ENCODE assay signal across 13 mouse cellular contexts in the genomic region with DNA sequence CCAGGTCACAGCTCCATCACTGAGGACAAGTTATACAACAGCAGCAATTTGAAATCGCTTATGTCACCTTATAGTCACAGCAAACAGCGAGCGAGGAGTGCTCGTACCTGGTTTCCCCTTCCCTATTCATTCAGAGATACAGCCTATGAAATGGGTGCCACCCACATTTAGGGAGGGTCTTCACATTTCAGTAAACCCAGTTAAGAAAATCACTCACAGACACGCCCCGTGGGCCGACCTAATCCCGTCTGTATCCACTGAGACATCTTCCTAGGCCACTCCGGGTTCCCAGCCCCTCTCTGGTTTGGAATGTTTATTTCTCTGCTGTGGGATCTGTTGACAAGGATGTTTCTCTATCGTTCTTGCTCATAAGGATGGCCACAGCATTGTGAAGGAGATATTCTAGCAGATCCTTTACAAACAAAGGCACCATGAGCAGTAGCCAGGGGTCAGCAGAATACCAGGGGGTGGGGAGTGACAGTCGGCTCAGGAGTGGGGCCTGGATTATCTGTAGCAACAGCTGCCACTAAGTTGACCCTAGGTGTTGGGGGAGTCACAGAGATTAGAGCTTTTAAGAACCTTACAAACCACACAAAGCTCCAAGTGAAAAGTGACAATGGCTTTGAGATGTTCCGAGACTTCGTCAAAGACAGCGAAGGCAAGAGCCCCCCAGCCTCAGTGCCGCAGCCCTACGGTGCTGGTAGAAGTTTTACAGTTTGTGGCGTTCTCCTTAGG. TPM values are rescaled to one million over a fixed set of nuclear protein-coding genes. Genes with fewer than 3 reads are reported as not detected.
DNase-seq lines count a peak whose midpoint lies in the region; ATAC-seq lines count a peak whose summit lies in the region.
"Had no signal": no experiment of that assay in that cellular context is flagged by ENCODE, and none has a peak within 500 bp of the region (broad histone marks: within the 10 kb centered on the region; RNA-seq: fewer than 3 reads in every experiment).

No protein-coding gene starts in this region.

- no peaks in the 10 kb centered on the region for H3K36me3 ChIP-seq in kidney, embryonic 16.5 days (ENCODE audit: insufficient read depth, low read length)
- no peaks in the 10 kb centered on the region for H3K36me3 ChIP-seq in kidney, embryonic 14.5 days (ENCODE audit: control insufficient read depth, insufficient read depth, low read length)
- peaks cover 3% of the 10 kb centered on the region for H3K36me3 ChIP-seq in embryonic facial prominence, embryonic 10.5 days (replicated peaks)
- no peaks in the 10 kb centered on the region for H3K36me3 ChIP-seq in hindbrain, embryonic 11.5 days (ENCODE audit: control insufficient read depth, insufficient read depth, low read length)
- H3K36me3 ChIP-seq in midbrain, embryonic 16.5 days (ENCODE audit: control insufficient read depth, insufficient read depth, low read length), result no peaks in the 10 kb centered on the region

- H3K9ac ChIP-seq in kidney, embryonic 16.5 days (replicated peaks; ENCODE audit: low read length), result no peak overlapping the region
- H3K9ac ChIP-seq in kidney, embryonic 14.5 days (ENCODE audit: low read depth, low read length), result no peak overlapping the region
- H3K9ac ChIP-seq in hindbrain, embryonic 11.5 days (ENCODE audit: low read depth, low read length), result no peak overlapping the region
- peak overlapping the region; percentile 77 for H3K9ac ChIP-seq in midbrain, embryonic 16.5 days (ENCODE audit: low read depth, low read length)

- peaks cover 6% of the 10 kb centered on the region for H3K4me1 ChIP-seq in kidney, embryonic 16.5 days (ENCODE audit: insufficient read depth, low read length)
- H3K4me1 ChIP-seq in kidney, embryonic 14.5 days (ENCODE audit: control insufficient read depth, insufficient read depth, low read length), result no peaks in the 10 kb centered on the region
- H3K4me1 ChIP-seq in embryonic facial prominence, embryonic 10.5 days, result peaks cover 40% of the 10 kb centered on the region
- peaks cover 3% of the 10 kb centered on the region; the same call in 1 of the 2 replicates for H3K4me1 ChIP-seq in hindbrain, embryonic 11.5 days (replicated peaks; ENCODE audit: control insufficient read depth, insufficient read depth, low read length)
- H3K4me1 ChIP-seq in midbrain, embryonic 16.5 days (ENCODE audit: control insufficient read depth, insufficient read depth, low read length), result peaks cover 14% of the 10 kb centered on the region

- H3K4me3 ChIP-seq in kidney, embryonic 16.5 days (ENCODE audit: low read length), result no peak overlapping the region
- H3K4me3 ChIP-seq in kidney, embryonic 14.5 days (ENCODE audit: low read length), result no peak overlapping the region; the same call in 1 of the 2 replicates
- H3K4me3 ChIP-seq in embryonic facial prominence, embryonic 10.5 days, result peak overlapping the region; percentile 69
- H3K4me3 ChIP-seq in hindbrain, embryonic 11.5 days (ENCODE audit: low read depth, low read length), result no peak overlapping the region
- H3K4me3 ChIP-seq in midbrain, embryonic 16.5 days (ENCODE audit: low read depth, low read length), result peak overlapping the region; percentile 62

- WGBS in kidney, embryonic 16.5 days, result 66% methylated on average over 17 of the region's 17 CpGs
- 63% methylated on average over 17 of the region's 17 CpGs for WGBS in kidney, embryonic 14.5 days
- 59% methylated on average over 17 of the region's 17 CpGs for WGBS in embryonic facial prominence, embryonic 10.5 days
- WGBS in hindbrain, embryonic 11.5 days, result 65% methylated on average over 17 of the region's 17 CpGs
- WGBS in midbrain, embryonic 16.5 days, result 38% methylated on average over 17 of the region's 17 CpGs

- 0 out of 2 replicates have a peak, but pooled peaks have one; percentile 14 for ATAC-seq in kidney, embryonic 16.5 days (ENCODE audit: low FRiP score, low TSS enrichment)
- no peak for ATAC-seq in kidney, embryonic 14.5 days (ENCODE audit: low FRiP score, low TSS enrichment)
- no peak for ATAC-seq in hindbrain, embryonic 11.5 days (ENCODE audit: low FRiP score)
- no peak for ATAC-seq in midbrain, embryonic 16.5 days
- no peak for ATAC-seq in granulocyte monocyte progenitor cell, adult 5-6 weeks (replicated peaks; ENCODE audit: poor library complexity, severe bottlenecking)

- H3K27me3 ChIP-seq in kidney, embryonic 16.5 days (ENCODE audit: insufficient read depth, low read length), result no peaks in the 10 kb centered on the region
- H3K27me3 ChIP-seq in kidney, embryonic 14.5 days (ENCODE audit: control insufficient read depth, insufficient read depth, low read length), result no peaks in the 10 kb centered on the region
- 0 out of 2 replicates have a peak, but pooled peaks cover 4% of the 10 kb centered on the region for H3K27me3 ChIP-seq in embryonic facial prominence, embryonic 10.5 days (replicated peaks; ENCODE audit: low read depth, poor library complexity, severe bottlenecking)
- H3K27me3 ChIP-seq in hindbrain, embryonic 11.5 days (ENCODE audit: control insufficient read depth, insufficient read depth, low read length), result no peaks in the 10 kb centered on the region
- H3K27me3 ChIP-seq in midbrain, embryonic 16.5 days (ENCODE audit: control insufficient read depth, insufficient read depth, low read depth, low read length), result no peaks in the 10 kb centered on the region

- no peak for DNase-seq in embryonic facial prominence, embryonic 10.5 days (ENCODE audit: low spot score)
- DNase-seq in hindbrain, embryonic 11.5 days (ENCODE audit: low spot score), result no peak
- DNase-seq in yolk sac, embryonic 10.5 days (ENCODE audit: low spot score), result no peak
- no peak for DNase-seq in urinary bladder, postnatal 14 days (ENCODE audit: low spot score)
- DNase-seq: adrenal gland, adult 8-10 months; gastrocnemius, postnatal 14 days; kidney, adult 18-20 months; lung, postnatal 36 days had no signal

- no peaks in the 10 kb centered on the region for H3K9me3 ChIP-seq in kidney, embryonic 16.5 days (ENCODE audit: low read length)
- H3K9me3 ChIP-seq in kidney, embryonic 14.5 days (ENCODE audit: control insufficient read depth, low read length), result no peaks in the 10 kb centered on the region
- H3K9me3 ChIP-seq in embryonic facial prominence, embryonic 10.5 days, result no peaks in the 10 kb centered on the region
- no peaks in the 10 kb centered on the region for H3K9me3 ChIP-seq in hindbrain, embryonic 11.5 days (ENCODE audit: control insufficient read depth, low read length)
- no peaks in the 10 kb centered on the region for H3K9me3 ChIP-seq in midbrain, embryonic 16.5 days (replicated peaks; ENCODE audit: control insufficient read depth, low read length, poor library complexity, severe bottlenecking)

- H3K27ac ChIP-seq in kidney, embryonic 16.5 days (ENCODE audit: low read length), result no peak overlapping the region
- H3K27ac ChIP-seq in kidney, embryonic 14.5 days (ENCODE audit: low read depth, low read length), result no peak overlapping the region
- no peak overlapping the region for H3K27ac ChIP-seq in embryonic facial prominence, embryonic 10.5 days (replicated peaks)
- H3K27ac ChIP-seq in hindbrain, embryonic 11.5 days (ENCODE audit: low read depth, low read length), result no peak overlapping the region
- H3K27ac ChIP-seq in midbrain, embryonic 16.5 days (ENCODE audit: low read length), result peak overlapping the region; percentile 83

- 0 out of 2 replicates have a peak overlapping the region, but pooled peaks have one; percentile 85 for H3K4me2 ChIP-seq in kidney, embryonic 16.5 days (replicated peaks; ENCODE audit: low read depth, low read length)
- no peak overlapping the region for H3K4me2 ChIP-seq in kidney, embryonic 14.5 days (replicated peaks; ENCODE audit: low read depth, low read length)
- H3K4me2 ChIP-seq in hindbrain, embryonic 11.5 days (replicated peaks; ENCODE audit: low read depth, low read length), result peak overlapping the region; percentile 71; the same call in 1 of the 2 replicates
- peak overlapping the region; percentile 78 for H3K4me2 ChIP-seq in midbrain, embryonic 16.5 days (ENCODE audit: low read length)

RNA-seq across cellular contexts. Expression of a gene that starts 1.5 kb away (rescaled TPM):
- polyA plus RNA-seq in kidney, embryonic 16.5 days (2015; fragmentation: Nextera tagmentation; extraction: Ambion mirVana), result 56.0 and 61.3 TPM in 2 replicates
- 40.9 and 44.9 TPM in 2 replicates for polyA plus RNA-seq in kidney, embryonic 14.5 days (2014; fragmentation: Nextera tagmentation; extraction: Ambion mirVana)
- polyA plus RNA-seq in embryonic facial prominence, embryonic 10.5 days (2016; fragmentation: Nextera tagmentation; extraction: Ambion mirVana), result 36.0 and 38.1 TPM in 2 replicates
- polyA plus RNA-seq in hindbrain, embryonic 11.5 days (2014; fragmentation: Nextera tagmentation; extraction: Ambion mirVana), result 52.0 and 59.9 TPM in 2 replicates
- polyA plus RNA-seq in midbrain, embryonic 16.5 days (2015; fragmentation: Nextera tagmentation; extraction: Ambion mirVana), result 52.5 and 57.2 TPM in 2 replicates
- 48.8 and 61.7 TPM in 2 replicates for total RNA-seq in granulocyte monocyte progenitor cell, adult 5-6 weeks (2014; fragmentation: Nextera tagmentation)
- total RNA-seq in granulocyte monocyte progenitor cell, adult 5-6 weeks (2017), result 29.0 and 32.7 TPM in 2 replicates

RNA-seq across cellular contexts. Expression of a gene that starts 39.0 kb away (rescaled TPM):
- polyA plus RNA-seq in kidney, embryonic 16.5 days (2015; fragmentation: Nextera tagmentation; extraction: Ambion mirVana), result 19.0 and 19.5 TPM in 2 replicates
- 13.8 and 23.9 TPM in 2 replicates for polyA plus RNA-seq in kidney, embryonic 14.5 days (2014; fragmentation: Nextera tagmentation; extraction: Ambion mirVana)
- 271 and 282 TPM in 2 replicates for polyA plus RNA-seq in embryonic facial prominence, embryonic 10.5 days (2016; fragmentation: Nextera tagmentation; extraction: Ambion mirVana)
- 128 and 132 TPM in 2 replicates for polyA plus RNA-seq in hindbrain, embryonic 11.5 days (2014; fragmentation: Nextera tagmentation; extraction: Ambion mirVana)
- 22.6 and 34.8 TPM in 2 replicates for polyA plus RNA-seq in midbrain, embryonic 16.5 days (2015; fragmentation: Nextera tagmentation; extraction: Ambion mirVana)
- total RNA-seq in granulocyte monocyte progenitor cell, adult 5-6 weeks (2014; fragmentation: Nextera tagmentation), result not detected in 2 replicates
- total RNA-seq in granulocyte monocyte progenitor cell, adult 5-6 weeks (2017), result not detected in 2 replicates
- total RNA-seq: liver, adult 2 months had no signal
- polyA plus RNA-seq: liver, adult 2 months had no signal

RNA-seq across cellular contexts. Expression of a gene that starts 55.0 kb away (rescaled TPM):
- 9.6 and 10.5 TPM in 2 replicates for polyA plus RNA-seq in kidney, embryonic 16.5 days (2015; fragmentation: Nextera tagmentation; extraction: Ambion mirVana)
- polyA plus RNA-seq in kidney, embryonic 14.5 days (2014; fragmentation: Nextera tagmentation; extraction: Ambion mirVana), result 1.4 and 2.8 TPM in 2 replicates
- polyA plus RNA-seq in embryonic facial prominence, embryonic 10.5 days (2016; fragmentation: Nextera tagmentation; extraction: Ambion mirVana), result 0.59 and 0.82 TPM in 2 replicates
- 0.22 TPM in 2 replicates for polyA plus RNA-seq in hindbrain, embryonic 11.5 days (2014; fragmentation: Nextera tagmentation; extraction: Ambion mirVana)
- 0.05 and 0.15 TPM in 2 replicates for polyA plus RNA-seq in midbrain, embryonic 16.5 days (2015; fragmentation: Nextera tagmentation; extraction: Ambion mirVana)
- total RNA-seq in granulocyte monocyte progenitor cell, adult 5-6 weeks (2014; fragmentation: Nextera tagmentation), result 12.9 and 25.6 TPM in 2 replicates
- total RNA-seq in granulocyte monocyte progenitor cell, adult 5-6 weeks (2017), result 2.3 and 2.5 TPM in 2 replicates

Comparison
In these comparisons a context has a peak if more than half of its experiments do, and no peak if none do; other contexts are left out.
1. H3K4me3 ChIP-seq: peak in embryonic facial prominence, embryonic 10.5 days (single experiment) and midbrain, embryonic 16.5 days (single experiment); none in kidney, embryonic 16.5 days (single experiment), kidney, embryonic 14.5 days (single experiment) and hindbrain, embryonic 11.5 days (single experiment).